ENCODE assay signal across 9 mouse cellular contexts in genomic region chr8:75217969-75218368, GRCm38 (mm10). TPM values are rescaled to one million over a fixed set of nuclear protein-coding genes. Genes with fewer than 3 reads are reported as not detected.
DNase-seq lines count a peak whose midpoint lies in the region; ATAC-seq and TF ChIP-seq lines count a peak whose summit lies in the region.
"Had no signal": no experiment of that assay in that cellular context is flagged by ENCODE, and none has a peak within 500 bp of the region (broad histone marks: within the 10 kb centered on the region; RNA-seq: fewer than 3 reads in every experiment).

No protein-coding gene starts in this region.

- in situ Hi-C loops in Patski (cut with MboI; ENCODE audit: low pct_unique_long_range_greater_than_20kb): loop anchor here (5.0 kb wide), 1 partner anchor 86 kb away; no protein-coding TSS in a partner anchor

- H3K36me3 ChIP-seq in hindbrain, embryonic 14.5 days (replicated peaks; ENCODE audit: control insufficient read depth, insufficient read depth): no peaks in the 10 kb centered on the region
- H3K36me3 ChIP-seq in hindbrain, embryonic 12.5 days: no peaks in the 10 kb centered on the region
- H3K36me3 ChIP-seq: embryonic facial prominence, embryonic 13.5 days had no signal

- no peak overlapping the region for H3K27ac ChIP-seq in hindbrain, embryonic 14.5 days
- no peak overlapping the region for H3K27ac ChIP-seq in hindbrain, embryonic 12.5 days
- H3K27ac ChIP-seq in layer of hippocampus, adult 2 months: no peak overlapping the region
- H3K27ac ChIP-seq: embryonic facial prominence, embryonic 13.5 days had no signal

- POLR2A ChIA-PET in Patski (lab: Charles Lee): interaction anchor here (1.1 kb wide), 1 partner anchor 86 kb away, joined by 3 read pairs; no protein-coding TSS in a partner anchor

- CTCF ChIA-PET in Patski (lab: Charles Lee): interaction anchor here (0.7 to 3.6 kb wide), 16 partner anchors 8 to 146 kb away, joined by 3 to 52 read pairs (median 4); partner anchors contain the start of gene Mcm5

- no peak overlapping the region for H3K4me3 ChIP-seq in hindbrain, embryonic 14.5 days (replicated peaks; ENCODE audit: low read length)
- no peak overlapping the region for H3K4me3 ChIP-seq in hindbrain, embryonic 12.5 days
- no peak overlapping the region for H3K4me3 ChIP-seq in layer of hippocampus, adult 2 months
- H3K4me3 ChIP-seq: embryonic facial prominence, embryonic 13.5 days had no signal

- H3K9ac ChIP-seq in hindbrain, embryonic 14.5 days: no peak overlapping the region
- H3K9ac ChIP-seq in hindbrain, embryonic 12.5 days: no peak overlapping the region
- H3K9ac ChIP-seq: embryonic facial prominence, embryonic 13.5 days had no signal

- peaks cover 32% of the 10 kb centered on the region for H3K27me3 ChIP-seq in hindbrain, embryonic 14.5 days (ENCODE audit: control insufficient read depth, insufficient read depth, low read length)
- H3K27me3 ChIP-seq in hindbrain, embryonic 12.5 days: peaks cover 46% of the 10 kb centered on the region
- peaks cover 14% of the 10 kb centered on the region for H3K27me3 ChIP-seq in Patski

- peak; percentile 72 for DNase-seq in hindbrain, embryonic 14.5 days (ENCODE audit: low spot score)
- no peak for DNase-seq in Patski (ENCODE audit: low read depth, low spot score)
- peak; percentile 91 to 96 for DNase-seq in cerebellum, postnatal 14 days
- peak; percentile 74 for DNase-seq in heart, adult 8-10 months (ENCODE audit: low spot score)
- DNase-seq in layer of hippocampus, adult 2 months (ENCODE audit: low spot score in 2 of 2): peak; percentile 72 to 83
- peak; percentile 90 for DNase-seq in lung, postnatal 36 days
- peak; percentile 46 to 72 for DNase-seq in spleen, postnatal 4 days (ENCODE audit: low spot score in 2 of 2)

- WGBS in hindbrain, embryonic 14.5 days: 18% methylated on average over 4 of the region's 4 CpGs
- 14% methylated on average over 4 of the region's 4 CpGs for WGBS in hindbrain, embryonic 12.5 days

- no peak overlapping the region for H3K4me2 ChIP-seq in hindbrain, embryonic 14.5 days (replicated peaks)
- H3K4me2 ChIP-seq in hindbrain, embryonic 12.5 days (replicated peaks): no peak overlapping the region
- H3K4me2 ChIP-seq: embryonic facial prominence, embryonic 13.5 days had no signal

- H3K9me3 ChIP-seq in hindbrain, embryonic 14.5 days (ENCODE audit: control insufficient read depth, low read length): no peaks in the 10 kb centered on the region
- no peaks in the 10 kb centered on the region for H3K9me3 ChIP-seq in hindbrain, embryonic 12.5 days (replicated peaks)
- H3K9me3 ChIP-seq: embryonic facial prominence, embryonic 13.5 days had no signal

- ATAC-seq in hindbrain, embryonic 14.5 days (ENCODE audit: low FRiP score): no peak
- ATAC-seq in hindbrain, embryonic 12.5 days (ENCODE audit: low FRiP score): no peak
- ATAC-seq in Patski: peak; percentile 45

- H3K4me1 ChIP-seq in hindbrain, embryonic 14.5 days (replicated peaks; ENCODE audit: control insufficient read depth, insufficient read depth, low read length): peaks cover 7% of the 10 kb centered on the region
- H3K4me1 ChIP-seq in hindbrain, embryonic 12.5 days: peaks cover 7% of the 10 kb centered on the region

- TF ChIP-seq CTCF in Patski (IDR thresholded peaks at IDR 0.05): no peak
- peak; percentile 91 for TF ChIP-seq CTCF in layer of hippocampus, adult 2 months (conservative IDR thresholded peaks at IDR 0.05)

RNA-seq across cellular contexts. Expression of gene Rasd2, which starts 4.2 kb away (rescaled TPM):
- 4.6 TPM in 2 replicates for polyA plus RNA-seq in hindbrain, embryonic 14.5 days (2014; fragmentation: Nextera tagmentation; extraction: Ambion mirVana)
- 0.79 and 0.96 TPM in 2 replicates for polyA plus RNA-seq in hindbrain, embryonic 12.5 days (2016; fragmentation: Nextera tagmentation; extraction: Ambion mirVana)
- 3.6 TPM for polyA plus RNA-seq in Patski (2021)
- total RNA-seq in heart, adult 8-10 months (2022): 10 to 100 TPM in 1 of 4 experiments, 1 to 10 TPM in 3; 4.2 to 11.3 (median 6.2) TPM
- 10 to 100 TPM; 69.5 to 79.3 TPM for total RNA-seq in layer of hippocampus, adult 2 months (2021)
